11 mouse cellular contexts compared by ENCODE assay signal in genomic region chr12:85604301-85604998, GRCm38 (mm10). TPM values are rescaled to one million over a fixed set of nuclear protein-coding genes. Genes with fewer than 3 reads are reported as not detected.
DNase-seq lines count a peak whose midpoint lies in the region; ATAC-seq and TF ChIP-seq lines count a peak whose summit lies in the region.
"Had no signal": no experiment of that assay in that cellular context is flagged by ENCODE, and none has a peak within 500 bp of the region (broad histone marks: within the 10 kb centered on the region; RNA-seq: fewer than 3 reads in every experiment).

No protein-coding gene starts in this region.

- peak; percentile 66 for DNase-seq in kidney, postnatal 10 days
- no peak for DNase-seq in kidney, adult 18-20 months
- peak; percentile 63 for DNase-seq in 3134 (ENCODE audit: extremely low read depth, insufficient read length, low spot score)
- DNase-seq in right cerebral cortex, postnatal 14 days, result no peak
- no peak for DNase-seq in left cerebral cortex, postnatal 14 days (ENCODE audit: low spot score in 2 of 2)
- DNase-seq: gastrocnemius, postnatal 36 days; heart, postnatal 10 days had no signal

- peaks cover 98% of the 10 kb centered on the region for H3K79me2 ChIP-seq in C2C12 (ENCODE audit: control insufficient read depth, insufficient read depth)

- no peak overlapping the region for H3K4me3 ChIP-seq in C2C12 (ENCODE audit: insufficient read depth, poor library complexity, severe bottlenecking)
- no peak overlapping the region for H3K4me3 ChIP-seq in intestine, postnatal 0 days (ENCODE audit: low read depth, low read length)
- H3K4me3 ChIP-seq: forebrain, embryonic 13.5 days had no signal

- peaks cover 54% of the 10 kb centered on the region for H3K36me3 ChIP-seq in C2C12 (ENCODE audit: control insufficient read depth, insufficient read depth)
- H3K36me3 ChIP-seq in intestine, postnatal 0 days (ENCODE audit: control insufficient read depth, insufficient read depth), result peaks cover 8% of the 10 kb centered on the region; the same call in 1 of the 2 replicates
- H3K36me3 ChIP-seq: G1E had no signal

- no peaks in the 10 kb centered on the region for H3K4me1 ChIP-seq in intestine, postnatal 0 days (replicated peaks; ENCODE audit: control insufficient read depth, insufficient read depth, low read length)

- H3K9me3 ChIP-seq in intestine, postnatal 0 days (ENCODE audit: control insufficient read depth), result no peaks in the 10 kb centered on the region
- H3K9me3 ChIP-seq: forebrain, embryonic 13.5 days; G1E had no signal

- H3K9ac ChIP-seq in intestine, postnatal 0 days (ENCODE audit: low read depth, low read length), result no peak overlapping the region
- H3K9ac ChIP-seq: forebrain, embryonic 13.5 days had no signal

- ATAC-seq in intestine, postnatal 0 days, result no peak
- ATAC-seq: forebrain, embryonic 13.5 days had no signal

- H3ac ChIP-seq in C2C12 (ENCODE audit: control insufficient read depth, insufficient read length, low read depth), result peak overlapping the region; percentile 34

- H3K79me3 ChIP-seq in C2C12 (ENCODE audit: low read depth), result peaks cover 62% of the 10 kb centered on the region

- 0 out of 2 replicates have a peak overlapping the region, but pooled peaks have one; percentile 29 for H3K27ac ChIP-seq in intestine, postnatal 0 days (ENCODE audit: low read depth, low read length)
- H3K27ac ChIP-seq: forebrain, embryonic 13.5 days had no signal

- H3K27me3 ChIP-seq in C2C12 (ENCODE audit: control insufficient read depth, insufficient read depth, insufficient read length), result no peaks in the 10 kb centered on the region
- H3K27me3 ChIP-seq in intestine, postnatal 0 days (replicated peaks; ENCODE audit: control insufficient read depth, insufficient read depth, low read length), result peaks cover 6% of the 10 kb centered on the region; the same call in 1 of the 2 replicates

- WGBS in intestine, postnatal 0 days, result 50% methylated on average over 9 of the region's 9 CpGs

- no peak for TF ChIP-seq CTCF in C2C12 (IDR thresholded peaks at IDR 0.05; ENCODE audit: control insufficient read depth, insufficient read depth, insufficient read length)
- no peak for TF ChIP-seq CTCF in intestine, postnatal 0 days (IDR thresholded peaks at IDR 0.05; ENCODE audit: low read depth)

- H3K4me2 ChIP-seq in intestine, postnatal 0 days (replicated peaks; ENCODE audit: low read depth), result no peak overlapping the region
- H3K4me2 ChIP-seq: forebrain, embryonic 13.5 days had no signal

- intact Hi-C loops in left cerebral cortex, postnatal 14 days (cut with DNase I), result no loop called here

TF ChIP-seq in C2C12, 6 proteins besides CTCF, POLR2A, EP300 and RAD21:
- TF ChIP-seq FOSL1 (IDR thresholded peaks at IDR 0.05; ENCODE audit: insufficient read depth, low read length, poor library complexity, severe bottlenecking), result peak; percentile 74
- peak; percentile 96 for TF ChIP-seq MYOD1 (IDR thresholded peaks at IDR 0.05; ENCODE audit: control insufficient read depth, insufficient read length, low read depth)
- TF ChIP-seq CEBPB (IDR thresholded peaks at IDR 0.05; ENCODE audit: low read depth), result no peak
- no peak for TF ChIP-seq MYOG (IDR thresholded peaks at IDR 0.05; ENCODE audit: control insufficient read depth, extremely low read depth, insufficient read length)
- TF ChIP-seq MAX (IDR thresholded peaks at IDR 0.05), result peak; percentile 69
- no peak for TF ChIP-seq USF1 (IDR thresholded peaks at IDR 0.05; ENCODE audit: low read depth)

RNA-seq across cellular contexts. Expression of gene Jdp2, which starts 5.6 kb away (rescaled TPM):
- polyA plus RNA-seq in C2C12 (2012; fragmentation: generic; extraction: Trizol), result 86.8 TPM
- polyA plus RNA-seq in intestine, postnatal 0 days (2015; fragmentation: Nextera tagmentation; extraction: Ambion mirVana), result 0.44 TPM in 2 replicates
- 10 to 100 TPM; 45.5 to 68.8 TPM for total RNA-seq in left cerebral cortex, postnatal 14 days (2021)
- total RNA-seq: G1E had no signal
- polyA plus RNA-seq: forebrain, embryonic 13.5 days; G1E had no signal

Comparison
In these comparisons a context has a peak if more than half of its experiments do, and no peak if none do; other contexts are left out.
1. DNase-seq: peak in kidney, postnatal 10 days (single experiment) and 3134 (single experiment); none in kidney, adult 18-20 months (single experiment), right cerebral cortex, postnatal 14 days (single experiment) and left cerebral cortex, postnatal 14 days (0 of 2).
2. RNA of gene Jdp2, which starts 5.6 kb away (polyA plus RNA-seq): 86.8 TPM in C2C12 (single experiment); 0.44 TPM in intestine, postnatal 0 days; every median in the first group is over 10 times any median in the second.